Mouse (Mus musculus): ENCODE results near the gene Ece2.

GRCm38 (mm10) chr16:20628871-20629391, 697 bp upstream of the Ece2 start:
- TF ChIP-seq POLR2A (IDR thresholded peaks at IDR 0.05; ENCODE audit: insufficient read depth, low read depth, low read length) = no peak
- TF ChIP-seq CTCF (IDR thresholded peaks at IDR 0.05; ENCODE audit: insufficient read depth, low read depth, low read length) = no peak
